ENCODE assay signal across 22 mouse cellular contexts in the genomic region with DNA sequence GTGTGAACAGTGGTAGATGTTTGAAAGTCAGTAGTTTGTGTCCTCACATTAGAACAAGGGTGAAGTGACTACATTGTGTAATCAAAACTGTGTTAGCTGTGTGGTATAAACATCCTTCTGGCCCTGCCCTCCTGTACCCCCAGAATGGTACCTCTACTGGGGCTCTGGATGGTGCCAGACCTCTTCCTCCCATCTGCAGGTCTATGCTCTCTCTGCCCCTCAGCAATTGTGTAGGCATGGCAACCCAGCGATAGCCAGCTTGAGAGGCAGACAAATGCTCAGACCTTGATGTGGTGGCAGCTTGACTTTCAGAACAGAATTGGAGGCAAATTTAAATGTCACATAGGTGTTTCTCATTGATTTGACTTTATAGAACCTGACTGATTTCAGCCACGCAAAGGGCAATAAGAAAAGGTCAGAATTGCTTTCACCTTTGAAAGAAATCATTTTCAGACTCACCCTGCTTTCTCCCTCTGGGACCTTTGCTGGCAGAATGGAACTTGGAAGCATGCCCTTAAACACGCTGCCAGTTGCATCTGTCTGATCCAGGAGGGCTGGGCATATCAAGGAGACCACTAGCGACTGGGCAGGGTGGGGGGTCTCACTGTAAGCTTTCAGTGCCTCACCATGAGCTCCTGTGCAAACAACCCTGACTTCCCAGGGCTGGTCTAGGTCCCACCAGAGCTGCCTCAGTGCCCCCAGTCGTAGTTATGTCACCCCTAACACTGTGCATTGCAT. TPM values are rescaled to one million over a fixed set of nuclear protein-coding genes. Genes with fewer than 3 reads are reported as not detected.
DNase-seq lines count a peak whose midpoint lies in the region; ATAC-seq and TF ChIP-seq lines count a peak whose summit lies in the region.
"Had no signal": no experiment of that assay in that cellular context is flagged by ENCODE, and none has a peak within 500 bp of the region (broad histone marks: within the 10 kb centered on the region; RNA-seq: fewer than 3 reads in every experiment).

No protein-coding gene starts in this region.

- H3K36me3 ChIP-seq in midbrain, embryonic 14.5 days (ENCODE audit: control insufficient read depth, insufficient read depth, low read length) = peaks cover 85% of the 10 kb centered on the region
- peaks cover 36% of the 10 kb centered on the region for H3K36me3 ChIP-seq in midbrain, embryonic 11.5 days (ENCODE audit: control insufficient read depth, insufficient read depth, low read length)
- H3K36me3 ChIP-seq in forebrain, postnatal 0 days (ENCODE audit: insufficient read depth) = peaks cover 72% of the 10 kb centered on the region
- peaks cover 30% of the 10 kb centered on the region for H3K36me3 ChIP-seq in neural tube, embryonic 14.5 days (ENCODE audit: control insufficient read depth, insufficient read depth, low read length)

- H3K4me3 ChIP-seq in midbrain, embryonic 14.5 days (replicated peaks; ENCODE audit: low read depth, low read length) = no peak overlapping the region
- no peak overlapping the region for H3K4me3 ChIP-seq in midbrain, embryonic 11.5 days (ENCODE audit: low read depth, low read length)
- no peak overlapping the region for H3K4me3 ChIP-seq in forebrain, postnatal 0 days (ENCODE audit: low read depth, low read length)
- no peak overlapping the region for H3K4me3 ChIP-seq in neural tube, embryonic 14.5 days (ENCODE audit: low read depth, low read length)
- H3K4me3 ChIP-seq: embryonic facial prominence, embryonic 12.5 days; gastrocnemius, adult 2 months; heart, embryonic 13.5 days; limb, embryonic 13.5 days had no signal

- H3K27ac ChIP-seq in midbrain, embryonic 14.5 days (replicated peaks; ENCODE audit: low read depth, low read length) = peak overlapping the region; percentile 33; the same call in 1 of the 2 replicates
- H3K27ac ChIP-seq in midbrain, embryonic 11.5 days (ENCODE audit: low read depth, low read length) = no peak overlapping the region
- no peak overlapping the region for H3K27ac ChIP-seq in forebrain, postnatal 0 days (ENCODE audit: low read depth, low read length)
- H3K27ac ChIP-seq in neural tube, embryonic 14.5 days (ENCODE audit: low read depth, low read length) = 0 out of 2 replicates have a peak overlapping the region, but pooled peaks have one; percentile 39
- H3K27ac ChIP-seq: embryonic facial prominence, embryonic 12.5 days; gastrocnemius, adult 2 months; heart, embryonic 13.5 days; kidney, postnatal 0 days; limb, embryonic 13.5 days; liver, embryonic 14.5 days had no signal

- no peak for ATAC-seq in midbrain, embryonic 14.5 days (ENCODE audit: low FRiP score, low TSS enrichment)
- ATAC-seq in midbrain, embryonic 11.5 days (ENCODE audit: low FRiP score) = no peak
- 0 out of 2 replicates have a peak, but pooled peaks have one; percentile 35 for ATAC-seq in forebrain, postnatal 0 days
- ATAC-seq in neural tube, embryonic 14.5 days (ENCODE audit: low read depth) = no peak
- ATAC-seq in megakaryocyte progenitor cell, adult 5-6 weeks (replicated peaks; ENCODE audit: poor library complexity) = no peak
- ATAC-seq: intestine, postnatal 0 days had no signal

- TF ChIP-seq CTCF in forebrain, postnatal 0 days (IDR thresholded peaks at IDR 0.05; ENCODE audit: low read depth) = no peak

- 73% methylated on average over 5 of the region's 5 CpGs for whole genome bisulfite sequencing in midbrain, embryonic 14.5 days
- WGBS in midbrain, embryonic 11.5 days = 94% methylated on average over 5 of the region's 5 CpGs
- 53% methylated on average over 5 of the region's 5 CpGs for WGBS in forebrain, postnatal 0 days
- 68% methylated on average over 5 of the region's 5 CpGs for WGBS in neural tube, embryonic 14.5 days

- peak; percentile 72 to 74 for DNase-seq in cerebellum, postnatal 10 days
- no peak for DNase-seq in cerebellum, adult 9-11 months
- DNase-seq in midbrain, embryonic 14.5 days = peak; percentile 47
- no peak for DNase-seq in midbrain, embryonic 11.5 days (ENCODE audit: low spot score, missing footprints)
- no peak for DNase-seq in forebrain, postnatal 0 days
- DNase-seq in frontal cortex, postnatal 10 days (ENCODE audit: low spot score in 2 of 2) = no peak
- DNase-seq: cerebellum, adult 11-12 months; gastrocnemius, adult 2 months; heart, adult 11 months; heart, postnatal 36 days; right cerebral cortex, adult 18-20 months; thymus, adult 18-20 months had no signal

- H3K27me3 ChIP-seq in midbrain, embryonic 14.5 days (ENCODE audit: control insufficient read depth, insufficient read depth, low read length) = no peaks in the 10 kb centered on the region
- H3K27me3 ChIP-seq in midbrain, embryonic 11.5 days (ENCODE audit: control insufficient read depth, insufficient read depth, low read length) = no peaks in the 10 kb centered on the region
- H3K27me3 ChIP-seq in forebrain, postnatal 0 days (ENCODE audit: insufficient read depth, low read length) = no peaks in the 10 kb centered on the region
- H3K27me3 ChIP-seq in neural tube, embryonic 14.5 days (ENCODE audit: control insufficient read depth, insufficient read depth, low read length) = no peaks in the 10 kb centered on the region
- H3K27me3 ChIP-seq: embryonic facial prominence, embryonic 12.5 days; heart, embryonic 13.5 days; limb, embryonic 13.5 days had no signal

- no peaks in the 10 kb centered on the region for H3K9me3 ChIP-seq in midbrain, embryonic 14.5 days (ENCODE audit: control insufficient read depth, low read length)
- no peaks in the 10 kb centered on the region for H3K9me3 ChIP-seq in midbrain, embryonic 11.5 days (ENCODE audit: control insufficient read depth, low read length)
- no peaks in the 10 kb centered on the region for H3K9me3 ChIP-seq in forebrain, postnatal 0 days (ENCODE audit: low read length)
- no peaks in the 10 kb centered on the region for H3K9me3 ChIP-seq in neural tube, embryonic 14.5 days (ENCODE audit: control insufficient read depth, low read length)
- H3K9me3 ChIP-seq: embryonic facial prominence, embryonic 12.5 days; heart, embryonic 13.5 days; limb, embryonic 13.5 days had no signal

- H3K9ac ChIP-seq in midbrain, embryonic 14.5 days (replicated peaks; ENCODE audit: low read length) = no peak overlapping the region; the same call in 1 of the 2 replicates
- no peak overlapping the region for H3K9ac ChIP-seq in midbrain, embryonic 11.5 days (ENCODE audit: low read length)
- no peak overlapping the region for H3K9ac ChIP-seq in forebrain, postnatal 0 days
- H3K9ac ChIP-seq in neural tube, embryonic 14.5 days (replicated peaks; ENCODE audit: low read depth, low read length) = no peak overlapping the region
- H3K9ac ChIP-seq: embryonic facial prominence, embryonic 12.5 days; heart, embryonic 13.5 days; limb, embryonic 13.5 days; liver, embryonic 14.5 days had no signal

- no peak overlapping the region for H3K4me2 ChIP-seq in midbrain, embryonic 14.5 days (ENCODE audit: low read length)
- H3K4me2 ChIP-seq in midbrain, embryonic 11.5 days = no peak overlapping the region
- no peak overlapping the region for H3K4me2 ChIP-seq in forebrain, postnatal 0 days (ENCODE audit: low read depth)
- no peak overlapping the region for H3K4me2 ChIP-seq in neural tube, embryonic 14.5 days (ENCODE audit: low read depth, low read length)
- H3K4me2 ChIP-seq: embryonic facial prominence, embryonic 12.5 days; heart, embryonic 13.5 days; limb, embryonic 13.5 days had no signal

- H3K4me1 ChIP-seq in midbrain, embryonic 14.5 days (ENCODE audit: control insufficient read depth, insufficient read depth, low read length) = no peaks in the 10 kb centered on the region
- H3K4me1 ChIP-seq in midbrain, embryonic 11.5 days (ENCODE audit: control insufficient read depth, insufficient read depth, low read length) = no peaks in the 10 kb centered on the region; the same call in 1 of the 2 replicates
- H3K4me1 ChIP-seq in forebrain, postnatal 0 days (ENCODE audit: insufficient read depth) = no peaks in the 10 kb centered on the region
- H3K4me1 ChIP-seq in neural tube, embryonic 14.5 days (ENCODE audit: control insufficient read depth, insufficient read depth, low read length) = 0 out of 2 replicates have a peak, but pooled peaks cover 5% of the 10 kb centered on the region
- H3K4me1 ChIP-seq: embryonic facial prominence, embryonic 12.5 days had no signal

RNA-seq across cellular contexts. Expression of a gene that starts 25.1 kb away (rescaled TPM):
- 2.3 and 2.4 TPM in 2 replicates for polyA plus RNA-seq in midbrain, embryonic 14.5 days (2014; fragmentation: Nextera tagmentation; extraction: Ambion mirVana)
- 0.48 and 1.6 TPM in 2 replicates for polyA plus RNA-seq in midbrain, embryonic 11.5 days (2014; fragmentation: Nextera tagmentation; extraction: Ambion mirVana)
- 1.5 and 1.7 TPM in 2 replicates for total RNA-seq in forebrain, postnatal 0 days (2014; rRNA removed)
- polyA plus RNA-seq in forebrain, postnatal 0 days (2015; fragmentation: Nextera tagmentation; extraction: Ambion mirVana) = 0.74 and 2.8 TPM in 2 replicates
- polyA plus RNA-seq in neural tube, embryonic 14.5 days (2014; fragmentation: Nextera tagmentation; extraction: Ambion mirVana) = not detected in 2 replicates
- total RNA-seq in megakaryocyte progenitor cell, adult 5-6 weeks (2015) = not detected in 2 replicates
- total RNA-seq in megakaryocyte progenitor cell, adult 5-6 weeks (2017) = not detected in 2 replicates
- total RNA-seq: gastrocnemius, adult 2 months; heart, postnatal 36 days; layer of hippocampus, adult 18-20 months; megakaryocyte, adult 5-6 weeks had no signal
- polyA plus RNA-seq: heart, embryonic 13.5 days; kidney, postnatal 0 days; limb, embryonic 13.5 days had no signal

RNA-seq across cellular contexts. Expression of a gene that starts 42.8 kb away (rescaled TPM):
- polyA plus RNA-seq in midbrain, embryonic 14.5 days (2014; fragmentation: Nextera tagmentation; extraction: Ambion mirVana) = 0.33 and 0.53 TPM in 2 replicates
- polyA plus RNA-seq in midbrain, embryonic 11.5 days (2014; fragmentation: Nextera tagmentation; extraction: Ambion mirVana) = 0.43 and 0.68 TPM in 2 replicates
- 0.38 and 1.2 TPM in 2 replicates for total RNA-seq in forebrain, postnatal 0 days (2014; rRNA removed)
- 0.23 and 0.65 TPM in 2 replicates for polyA plus RNA-seq in forebrain, postnatal 0 days (2015; fragmentation: Nextera tagmentation; extraction: Ambion mirVana)
- polyA plus RNA-seq in neural tube, embryonic 14.5 days (2014; fragmentation: Nextera tagmentation; extraction: Ambion mirVana) = 0.20 and 0.67 TPM in 2 replicates
- total RNA-seq in megakaryocyte progenitor cell, adult 5-6 weeks (2015) = 0.07 and 0.22 TPM in 2 replicates
- total RNA-seq in megakaryocyte progenitor cell, adult 5-6 weeks (2017) = 0.68 TPM in 1 of 2 replicates, not detected in the other

RNA-seq across cellular contexts. Expression of a gene that starts 43.4 kb away (rescaled TPM):
- 167 and 194 TPM in 2 replicates for polyA plus RNA-seq in midbrain, embryonic 14.5 days (2014; fragmentation: Nextera tagmentation; extraction: Ambion mirVana)
- polyA plus RNA-seq in midbrain, embryonic 11.5 days (2014; fragmentation: Nextera tagmentation; extraction: Ambion mirVana) = 234 and 237 TPM in 2 replicates
- total RNA-seq in forebrain, postnatal 0 days (2014; rRNA removed) = 175 and 198 TPM in 2 replicates
- 152 and 184 TPM in 2 replicates for polyA plus RNA-seq in forebrain, postnatal 0 days (2015; fragmentation: Nextera tagmentation; extraction: Ambion mirVana)
- 202 and 232 TPM in 2 replicates for polyA plus RNA-seq in neural tube, embryonic 14.5 days (2014; fragmentation: Nextera tagmentation; extraction: Ambion mirVana)
- total RNA-seq in megakaryocyte progenitor cell, adult 5-6 weeks (2015) = 326 and 354 TPM in 2 replicates
- 314 and 317 TPM in 2 replicates for total RNA-seq in megakaryocyte progenitor cell, adult 5-6 weeks (2017)

RNA-seq across cellular contexts. Expression of a gene that starts 45.2 kb away (rescaled TPM):
- 47.8 and 89.9 TPM in 2 replicates for polyA plus RNA-seq in midbrain, embryonic 14.5 days (2014; fragmentation: Nextera tagmentation; extraction: Ambion mirVana)
- 34.7 and 35.9 TPM in 2 replicates for polyA plus RNA-seq in midbrain, embryonic 11.5 days (2014; fragmentation: Nextera tagmentation; extraction: Ambion mirVana)
- total RNA-seq in forebrain, postnatal 0 days (2014; rRNA removed) = 69.9 and 73.6 TPM in 2 replicates
- 139 TPM in 2 replicates for polyA plus RNA-seq in forebrain, postnatal 0 days (2015; fragmentation: Nextera tagmentation; extraction: Ambion mirVana)
- polyA plus RNA-seq in neural tube, embryonic 14.5 days (2014; fragmentation: Nextera tagmentation; extraction: Ambion mirVana) = 51.5 and 58.5 TPM in 2 replicates
- total RNA-seq in megakaryocyte progenitor cell, adult 5-6 weeks (2015) = 14.2 and 17.9 TPM in 2 replicates
- total RNA-seq in megakaryocyte progenitor cell, adult 5-6 weeks (2017) = 6.2 and 7.5 TPM in 2 replicates

Comparison
In these comparisons a context has a peak if more than half of its experiments do, and no peak if none do; other contexts are left out.
1. DNase-seq: peak in cerebellum, postnatal 10 days (2 of 2) and midbrain, embryonic 14.5 days (single experiment); none in cerebellum, adult 9-11 months (single experiment), midbrain, embryonic 11.5 days (single experiment), forebrain, postnatal 0 days (single experiment) and frontal cortex, postnatal 10 days (0 of 2).
2. H3K27ac ChIP-seq: peak in midbrain, embryonic 14.5 days (single experiment) and neural tube, embryonic 14.5 days (single experiment); none in midbrain, embryonic 11.5 days (single experiment) and forebrain, postnatal 0 days (single experiment).